Mouse (Mus musculus): ENCODE data around the gene Espn. TPM values are rescaled to one million over a fixed set of nuclear protein-coding genes. Genes with fewer than 3 reads are reported as not detected.

Gene Espn
- polyA plus RNA-seq (2014; fragmentation: Illumina TruSeq; extraction: RNeasy Lipid Tissue Mini Kit (QIAGEN cat#74804); ENCODE audit: insufficient read depth, low read depth, low replicate concordance), result 2.4 TPM

GRCm38 (mm10) chr4:152151966-152152544, at the start of gene Espn:
TSS of gene Espn (minus strand) at chr4:152152371.

GRCm38 (mm10) chr4:152177537-152178343, 25.6 kb upstream of the Espn start, which contains the start of gene Acot7:
TSS of gene Acot7 (plus strand) at chr4:152178134.

GRCm38 (mm10) chr4:152158585-152159284, 6.6 kb upstream of the Espn start, which contains the start of gene Hes2:
TSS of gene Hes2 (plus strand) at chr4:152158867.

GRCm38 (mm10) chr4:152115921-152116612, 36.1 kb downstream of the Espn start, which contains the start of gene Tnfrsf25:
TSS of gene Tnfrsf25 (plus strand) at chr4:152115934.

GRCm38 (mm10) chr4:152072121-152072601, 80.0 kb downstream of the Espn start, which contains the start of gene Plekhg5:
TSS of gene Plekhg5 (plus strand) at chr4:152072498.

Other genes with a start within 250 kb of the Espn start
- gene Dnajc11, start 218.7 kb downstream of the Espn start, polyA plus RNA-seq (2014; fragmentation: Illumina TruSeq; extraction: RNeasy Lipid Tissue Mini Kit (QIAGEN cat#74804); ENCODE audit: insufficient read depth, low read depth, low replicate concordance), result 17.7 TPM
- 30.8 TPM for gene Thap3, start 163.4 kb downstream of the Espn start, polyA plus RNA-seq (2014; fragmentation: Illumina TruSeq; extraction: RNeasy Lipid Tissue Mini Kit (QIAGEN cat#74804); ENCODE audit: insufficient read depth, low read depth, low replicate concordance)
- 7.4 TPM for gene Phf13, start 156.1 kb downstream of the Espn start, polyA plus RNA-seq (2014; fragmentation: Illumina TruSeq; extraction: RNeasy Lipid Tissue Mini Kit (QIAGEN cat#74804); ENCODE audit: insufficient read depth, low read depth, low replicate concordance)
- 11.9 TPM for gene Klhl21, start 143.6 kb downstream of the Espn start, polyA plus RNA-seq (2014; fragmentation: Illumina TruSeq; extraction: RNeasy Lipid Tissue Mini Kit (QIAGEN cat#74804); ENCODE audit: insufficient read depth, low read depth, low replicate concordance)
- gene Zbtb48, start 124.7 kb downstream of the Espn start, polyA plus RNA-seq (2014; fragmentation: Illumina TruSeq; extraction: RNeasy Lipid Tissue Mini Kit (QIAGEN cat#74804); ENCODE audit: insufficient read depth, low read depth, low replicate concordance), result 9.2 TPM
- gene Tas1r1, start 113.8 kb downstream of the Espn start, polyA plus RNA-seq (2014; fragmentation: Illumina TruSeq; extraction: RNeasy Lipid Tissue Mini Kit (QIAGEN cat#74804); ENCODE audit: insufficient read depth, low read depth, low replicate concordance), result not detected
- 8.4 TPM for gene Nol9, start 113.0 kb downstream of the Espn start, polyA plus RNA-seq (2014; fragmentation: Illumina TruSeq; extraction: RNeasy Lipid Tissue Mini Kit (QIAGEN cat#74804); ENCODE audit: insufficient read depth, low read depth, low replicate concordance)
- gene Plekhg5, start 79.9 kb downstream of the Espn start, polyA plus RNA-seq (2014; fragmentation: Illumina TruSeq; extraction: RNeasy Lipid Tissue Mini Kit (QIAGEN cat#74804); ENCODE audit: insufficient read depth, low read depth, low replicate concordance), result 9.4 TPM
- 3.8 TPM for gene Tnfrsf25, start 36.4 kb downstream of the Espn start, polyA plus RNA-seq (2014; fragmentation: Illumina TruSeq; extraction: RNeasy Lipid Tissue Mini Kit (QIAGEN cat#74804); ENCODE audit: insufficient read depth, low read depth, low replicate concordance)
- 3.3 TPM for gene Hes2, start 6.5 kb upstream of the Espn start, polyA plus RNA-seq (2014; fragmentation: Illumina TruSeq; extraction: RNeasy Lipid Tissue Mini Kit (QIAGEN cat#74804); ENCODE audit: insufficient read depth, low read depth, low replicate concordance)
- 118 TPM for gene Acot7, start 25.8 kb upstream of the Espn start, polyA plus RNA-seq (2014; fragmentation: Illumina TruSeq; extraction: RNeasy Lipid Tissue Mini Kit (QIAGEN cat#74804); ENCODE audit: insufficient read depth, low read depth, low replicate concordance)
- 8.2 TPM for gene Gpr153, start 121.9 kb upstream of the Espn start, polyA plus RNA-seq (2014; fragmentation: Illumina TruSeq; extraction: RNeasy Lipid Tissue Mini Kit (QIAGEN cat#74804); ENCODE audit: insufficient read depth, low read depth, low replicate concordance)
- not detected for gene Hes3, start 139.3 kb upstream of the Espn start, polyA plus RNA-seq (2014; fragmentation: Illumina TruSeq; extraction: RNeasy Lipid Tissue Mini Kit (QIAGEN cat#74804); ENCODE audit: insufficient read depth, low read depth, low replicate concordance)
- gene Icmt, start 144.9 kb upstream of the Espn start, polyA plus RNA-seq (2014; fragmentation: Illumina TruSeq; extraction: RNeasy Lipid Tissue Mini Kit (QIAGEN cat#74804); ENCODE audit: insufficient read depth, low read depth, low replicate concordance), result 23.1 TPM
- gene Rnf207, start 166.6 kb upstream of the Espn start, polyA plus RNA-seq (2014; fragmentation: Illumina TruSeq; extraction: RNeasy Lipid Tissue Mini Kit (QIAGEN cat#74804); ENCODE audit: insufficient read depth, low read depth, low replicate concordance), result 0.60 TPM
- gene Rpl22, start 173.4 kb upstream of the Espn start, polyA plus RNA-seq (2014; fragmentation: Illumina TruSeq; extraction: RNeasy Lipid Tissue Mini Kit (QIAGEN cat#74804); ENCODE audit: insufficient read depth, low read depth, low replicate concordance), result 831 TPM
- gene Chd5, start 186.3 kb upstream of the Espn start, polyA plus RNA-seq (2014; fragmentation: Illumina TruSeq; extraction: RNeasy Lipid Tissue Mini Kit (QIAGEN cat#74804); ENCODE audit: insufficient read depth, low read depth, low replicate concordance), result 0.34 TPM